Mouse (Mus musculus) c-Kit-positive CD71-positive TER-119-negative erythroid progenitor cells, embryonic 14.5 days (primary cell): ENCODE data around the gene Ddah1.

ENCODE experiments used
- DNase-seq: peaks from one replicate; pipeline ENCODE4 v3.0.0-alpha.2; 2013; ENCODE audit warnings: low read depth

The Ddah1 gene

GRCm38 (mm10) chr3:145817276-145817675 is 58.8 kb downstream of the Ddah1 start:
- DNase-seq = no peak

GRCm38 (mm10) chr3:145820439-145820838 is 62.0 kb downstream of the Ddah1 start:
- no peak for DNase-seq

- no peak for DNase-seq
Measured at GRCm38 (mm10) chr3:145820938-145821337, 62.5 kb downstream of the Ddah1 start.

GRCm38 (mm10) chr3:145822201-145822600 is 63.7 kb downstream of the Ddah1 start:
- DNase-seq = no peak

GRCm38 (mm10) chr3:145823661-145824060 is 65.2 kb downstream of the Ddah1 start:
- DNase-seq = no peak

- no peak for DNase-seq
Measured at GRCm38 (mm10) chr3:145825416-145826055, 67.1 kb downstream of the Ddah1 start.

- no peak for DNase-seq
Measured at GRCm38 (mm10) chr3:145827191-145828045, 68.9 kb downstream of the Ddah1 start.

GRCm38 (mm10) chr3:145828906-145829305 is 70.4 kb downstream of the Ddah1 start:
- DNase-seq = no peak

GRCm38 (mm10) chr3:145833948-145834538 is 75.6 kb downstream of the Ddah1 start:
- no peak for DNase-seq

- DNase-seq = no peak
Measured at GRCm38 (mm10) chr3:145838281-145838680, 79.8 kb downstream of the Ddah1 start.

- no peak for DNase-seq
Measured at GRCm38 (mm10) chr3:145841961-145842710, 83.7 kb downstream of the Ddah1 start.

GRCm38 (mm10) chr3:145843836-145844235 is 85.4 kb downstream of the Ddah1 start:
- no peak for DNase-seq

- DNase-seq = no peak
Measured at GRCm38 (mm10) chr3:145844891-145845290, 86.4 kb downstream of the Ddah1 start.

- DNase-seq = no peak
Measured at GRCm38 (mm10) chr3:145846255-145846654, 87.8 kb downstream of the Ddah1 start.

GRCm38 (mm10) chr3:145852041-145852440 is 93.6 kb downstream of the Ddah1 start:
- DNase-seq = no peak

GRCm38 (mm10) chr3:145852800-145853199 is 94.3 kb downstream of the Ddah1 start:
- DNase-seq = no peak

- DNase-seq = no peak
Measured at GRCm38 (mm10) chr3:145853713-145854112, 95.2 kb downstream of the Ddah1 start.

GRCm38 (mm10) chr3:145854427-145854826 is 96.0 kb downstream of the Ddah1 start:
- DNase-seq = no peak

GRCm38 (mm10) chr3:145855299-145855698 is 96.8 kb downstream of the Ddah1 start:
- no peak for DNase-seq

- no peak for DNase-seq
Measured at GRCm38 (mm10) chr3:145858388-145858787, 99.9 kb downstream of the Ddah1 start.

GRCm38 (mm10) chr3:145862521-145862920 is 104.0 kb downstream of the Ddah1 start:
- no peak for DNase-seq

- DNase-seq = no peak
Measured at GRCm38 (mm10) chr3:145864033-145864712, 105.7 kb downstream of the Ddah1 start.
